Mouse (Mus musculus) ovary, postnatal 14 days (tissue): ENCODE measurements at regions not wholly inside any gene's neighbourhood (a gene's known extent, or its start where the extent isn't known, plus 50 kb on each side); places are given as distances from the start of the nearest gene placed in this dataset.

Experiments
- DNase-seq: peaks from one replicate; pipeline ENCODE4 v3.0.0; 2022; ENCODE audit warnings: low spot score

DNA sequence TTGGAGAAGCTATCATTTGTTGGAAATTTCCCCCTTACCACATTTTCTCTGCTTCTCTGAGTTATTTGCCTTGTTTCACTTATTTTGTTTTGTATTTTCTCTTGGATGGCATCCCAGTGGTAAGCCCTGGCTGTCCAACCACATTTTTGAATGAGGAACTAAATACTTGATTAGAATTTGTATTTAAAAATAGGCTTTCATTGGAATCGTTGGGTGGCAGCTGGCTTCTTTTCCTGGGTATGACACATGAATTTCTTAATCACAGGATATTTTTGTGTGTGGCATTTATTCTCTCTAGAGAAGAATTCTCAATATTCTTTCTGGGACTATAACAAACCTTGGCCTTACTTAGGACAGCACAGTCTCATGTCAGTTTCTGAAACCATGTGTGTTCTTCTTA lies 286.5 kb downstream of the Gm11146 start:
- no peak for DNase-seq

DNA sequence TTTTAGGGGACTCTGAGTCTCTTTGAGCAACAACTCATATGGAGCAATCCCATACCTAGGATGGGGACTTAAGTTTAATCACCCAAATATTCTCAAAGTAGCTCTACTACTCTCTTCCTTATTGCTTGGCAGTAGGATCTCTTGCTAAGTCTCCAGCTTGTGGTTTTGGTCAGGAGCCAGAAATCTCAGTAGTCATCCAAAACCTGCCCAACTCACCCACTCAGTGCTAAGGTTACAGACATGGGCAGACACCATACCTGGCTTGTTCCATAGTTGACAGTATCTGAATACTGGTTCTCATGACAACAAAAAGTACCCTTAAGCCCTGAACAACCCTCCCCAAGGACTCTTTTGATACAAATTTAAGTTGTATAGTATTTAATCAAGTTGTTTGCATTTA lies 288.7 kb downstream of the Gm11146 start:
- DNase-seq = no peak

- DNase-seq = no peak
Measured at GRCm38 (mm10) chr16:77301270-77302171, 288.0 kb downstream of the Usp25 start.

GRCm38 (mm10) chr16:77300572-77301213 lies 287.2 kb downstream of the Usp25 start:
- DNase-seq = no peak

GRCm38 (mm10) chr16:77295574-77296355 lies 282.3 kb downstream of the Usp25 start:
- DNase-seq = no peak

DNA sequence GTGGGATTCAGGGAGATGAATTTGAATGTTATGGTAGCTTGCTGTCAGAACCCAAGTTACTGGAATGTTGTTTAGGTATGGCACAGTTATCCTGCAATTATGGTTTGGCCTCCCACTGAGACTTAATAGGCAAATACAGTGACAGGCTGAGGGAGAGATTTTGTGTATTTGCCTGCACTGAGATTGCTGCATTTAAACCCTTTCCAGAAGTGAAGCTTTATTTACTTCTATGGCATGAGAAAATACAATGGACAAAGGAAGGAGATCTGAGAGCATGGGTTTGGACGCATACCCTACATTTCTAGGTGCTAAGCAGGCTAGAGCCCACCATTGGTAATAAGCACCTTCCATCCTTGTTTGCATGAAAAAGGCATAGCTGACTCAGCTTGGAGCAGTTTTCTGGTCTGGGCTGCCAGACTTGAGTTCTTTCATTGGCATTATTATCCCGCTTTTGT lies 278.8 kb downstream of the Usp25 start:
- no peak for DNase-seq

DNA sequence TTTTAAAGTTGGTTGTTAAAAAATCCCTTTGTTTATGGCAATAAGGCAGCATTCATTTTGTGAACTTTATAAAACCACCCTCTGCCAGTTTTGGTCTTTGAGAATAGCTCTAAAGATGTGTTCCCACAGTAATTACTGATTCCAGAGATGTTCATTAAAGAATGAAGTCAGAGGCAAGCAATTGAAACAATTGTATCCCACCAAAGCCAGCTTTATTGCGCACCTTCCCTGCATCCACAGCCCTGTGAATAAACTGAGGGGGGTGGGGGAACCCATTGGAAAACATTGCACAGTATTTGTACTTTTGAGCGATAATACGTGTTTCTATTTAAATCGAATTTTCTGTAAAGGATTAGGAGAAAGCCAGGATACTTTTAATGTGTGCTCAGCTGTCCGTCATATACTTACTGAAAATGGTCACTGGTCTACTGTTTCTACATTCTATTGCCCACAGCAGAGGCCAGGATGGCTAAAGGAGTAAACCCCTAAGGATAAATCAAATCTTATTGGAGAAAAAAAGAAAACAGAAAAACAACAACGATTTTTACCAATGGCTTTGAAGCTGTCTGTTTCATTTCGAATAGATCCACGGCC lies 278.3 kb downstream of the Usp25 start:
- no peak for DNase-seq

GRCm38 (mm10) chr16:77284205-77284604 lies 270.7 kb downstream of the Usp25 start:
- DNase-seq = no peak

DNA sequence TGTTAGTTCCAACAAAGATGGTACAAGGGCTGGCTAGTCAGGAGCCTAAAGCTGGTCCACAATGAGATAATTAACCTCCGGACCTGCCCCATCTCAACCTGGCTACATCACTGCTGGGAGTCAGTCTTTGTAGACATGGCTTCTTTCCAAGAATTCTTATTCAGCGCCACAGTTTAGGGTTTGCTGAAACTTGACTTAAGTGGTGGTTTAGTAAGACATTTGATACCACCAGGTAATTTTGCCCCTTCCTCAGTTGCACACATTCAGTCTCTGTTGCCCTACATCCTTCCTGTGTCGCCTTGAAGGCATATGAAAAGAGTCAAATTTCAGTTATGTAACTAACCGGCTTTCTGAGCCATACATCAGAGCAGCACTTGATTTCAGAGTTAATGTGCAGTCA lies 266.4 kb downstream of the Usp25 start:
- no peak for DNase-seq

DNA sequence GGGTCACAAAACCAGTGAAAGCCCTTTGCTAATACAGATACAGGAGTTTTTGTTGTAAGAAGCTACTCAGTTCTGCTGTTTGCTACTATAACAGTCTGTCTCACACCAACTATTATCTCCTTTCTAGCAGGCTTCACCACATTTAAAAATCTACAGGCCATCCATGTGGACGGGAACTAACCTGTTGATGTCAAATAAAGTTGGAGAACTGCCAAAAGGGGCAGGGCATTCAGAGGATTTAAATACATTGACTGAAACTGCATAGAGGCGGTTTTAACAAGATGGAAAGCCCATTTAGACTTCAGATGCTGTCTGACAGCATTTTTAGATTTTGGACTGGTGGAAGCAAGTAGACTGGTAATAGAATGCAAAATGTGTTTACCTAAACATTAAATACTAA lies 266.0 kb downstream of the Usp25 start:
- no peak for DNase-seq

- DNase-seq = no peak
Measured at GRCm38 (mm10) chr16:77273306-77273705, 259.8 kb downstream of the Usp25 start.

- no peak for DNase-seq
Measured at GRCm38 (mm10) chr16:77268926-77269325, 255.4 kb downstream of the Usp25 start.

DNA sequence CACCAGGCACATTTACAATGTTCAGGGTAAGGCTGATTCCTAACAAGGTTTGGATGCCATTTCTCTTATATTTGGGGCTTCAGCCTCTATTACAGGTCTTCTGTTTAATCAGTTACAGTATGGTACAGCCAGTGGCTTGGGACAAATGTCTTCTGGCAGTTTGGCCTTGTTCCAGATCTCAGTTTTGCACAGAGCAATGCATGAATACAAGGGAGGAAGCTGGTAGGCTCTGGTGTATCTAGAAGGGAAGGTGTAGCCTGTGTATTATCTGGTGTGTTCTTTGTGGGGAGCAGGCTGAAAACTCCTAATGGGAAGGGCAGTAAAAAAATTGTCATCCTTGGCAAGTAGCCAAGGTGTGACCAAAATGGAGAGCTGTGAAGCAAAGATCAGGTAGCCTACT lies 254.2 kb downstream of the Usp25 start:
- no peak for DNase-seq

DNA sequence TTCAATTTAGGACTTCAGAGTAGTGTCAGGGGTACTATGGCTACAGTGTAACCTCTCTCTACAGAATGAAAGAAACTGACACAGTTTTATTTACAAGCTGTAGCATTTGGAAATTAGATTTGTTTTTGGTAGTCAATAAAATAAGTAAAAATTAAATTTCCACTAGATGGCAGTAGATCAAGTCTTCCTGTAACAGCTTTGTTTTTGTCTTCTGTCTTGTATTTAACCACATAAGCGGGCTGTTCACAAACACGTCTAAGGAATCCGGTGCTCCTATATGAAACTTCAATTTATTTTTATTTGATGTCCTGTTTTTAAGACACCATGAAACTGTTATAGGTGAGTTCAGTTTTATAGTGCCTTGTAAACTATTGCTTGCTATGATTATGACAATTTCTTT lies 238.8 kb downstream of the Usp25 start:
- DNase-seq = no peak

- DNase-seq = no peak
Measured at GRCm38 (mm10) chr16:77251422-77251821, 237.9 kb downstream of the Usp25 start.

DNA sequence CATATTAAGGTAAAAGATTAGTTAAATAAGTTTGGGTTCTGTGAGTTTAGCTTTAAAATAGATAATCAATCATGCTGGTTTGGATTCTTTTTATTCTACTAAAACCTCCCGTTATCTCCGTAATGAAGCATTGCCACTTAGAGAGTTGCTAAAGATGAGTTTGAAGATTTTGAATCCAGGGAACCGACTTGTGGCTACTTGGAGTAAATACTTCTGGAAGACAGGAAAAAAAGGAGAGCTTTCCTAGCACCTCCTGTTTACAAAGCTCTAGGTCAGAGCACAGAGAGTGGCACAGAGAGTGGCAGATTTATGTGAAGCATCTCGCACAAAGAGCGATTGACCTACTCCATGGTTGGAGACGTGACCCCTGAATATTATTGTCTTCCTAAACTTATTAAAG lies 227.4 kb downstream of the Usp25 start:
- no peak for DNase-seq

DNA sequence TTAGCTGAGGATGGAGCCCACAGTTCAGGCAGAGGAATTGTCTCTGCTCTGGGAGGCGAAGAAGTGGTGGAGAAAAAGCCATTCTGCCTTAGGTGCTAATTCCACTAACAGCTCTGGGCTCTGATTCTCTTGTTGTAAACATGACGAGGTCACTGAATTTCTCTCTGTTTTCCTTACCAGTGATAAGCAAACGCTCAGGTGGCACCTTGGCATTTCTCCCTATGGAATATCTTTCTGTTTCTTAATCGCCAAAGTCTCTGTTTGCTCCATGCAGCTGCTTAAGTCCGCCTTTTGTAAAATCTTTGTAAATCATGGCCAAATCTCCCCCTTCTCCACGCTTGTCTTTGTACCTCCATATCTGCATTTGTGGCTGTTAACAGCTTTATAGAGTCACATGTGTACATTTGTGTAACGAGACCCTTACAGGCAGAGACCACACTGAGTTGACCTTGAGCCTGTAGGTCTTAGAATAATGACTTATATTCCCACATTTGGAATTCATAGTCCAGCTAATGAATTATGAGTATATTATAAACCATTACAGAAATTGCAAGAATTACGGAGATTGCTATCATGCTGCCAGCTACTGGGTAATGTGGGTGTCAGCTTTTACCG lies 225.8 kb downstream of the Usp25 start:
- DNase-seq = no peak

DNA sequence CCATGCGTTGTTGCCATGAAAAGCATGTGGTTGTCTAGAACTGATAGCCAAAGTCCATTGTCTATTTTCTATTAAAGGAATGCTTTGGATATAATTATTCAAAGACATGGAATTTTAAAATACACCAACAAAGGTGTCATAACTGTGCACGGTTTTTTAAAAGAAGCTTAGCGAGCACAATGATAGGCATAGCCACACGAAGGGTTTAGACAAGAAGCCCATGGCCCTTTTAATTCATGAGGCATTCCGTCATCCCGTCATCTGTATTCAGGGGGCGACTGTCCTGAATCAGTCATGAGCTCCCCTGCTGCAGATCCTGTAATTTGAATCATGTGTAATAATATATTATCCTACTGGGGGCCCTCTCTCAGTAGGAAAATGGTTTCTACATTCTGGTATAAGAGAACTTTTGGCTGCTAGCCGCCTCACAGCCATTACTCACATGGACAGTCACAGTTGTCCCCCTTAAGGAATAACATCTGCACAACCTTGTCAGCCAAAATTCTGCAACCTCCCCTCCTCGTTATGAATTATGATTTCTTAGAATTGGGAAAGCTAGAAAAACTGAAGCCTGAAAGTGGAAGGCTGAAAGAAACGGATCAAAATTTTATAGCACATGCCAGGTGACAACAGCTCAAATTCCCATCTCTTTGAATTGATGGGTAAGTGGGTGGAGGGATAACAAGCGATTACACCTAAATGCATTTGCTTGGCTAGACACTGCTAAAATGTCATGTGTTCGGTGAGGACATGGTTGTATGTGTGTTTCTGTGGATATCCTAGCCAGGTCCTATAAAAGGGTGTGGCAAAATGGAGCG lies 225.1 kb downstream of the Usp25 start:
- DNase-seq = no peak

DNA sequence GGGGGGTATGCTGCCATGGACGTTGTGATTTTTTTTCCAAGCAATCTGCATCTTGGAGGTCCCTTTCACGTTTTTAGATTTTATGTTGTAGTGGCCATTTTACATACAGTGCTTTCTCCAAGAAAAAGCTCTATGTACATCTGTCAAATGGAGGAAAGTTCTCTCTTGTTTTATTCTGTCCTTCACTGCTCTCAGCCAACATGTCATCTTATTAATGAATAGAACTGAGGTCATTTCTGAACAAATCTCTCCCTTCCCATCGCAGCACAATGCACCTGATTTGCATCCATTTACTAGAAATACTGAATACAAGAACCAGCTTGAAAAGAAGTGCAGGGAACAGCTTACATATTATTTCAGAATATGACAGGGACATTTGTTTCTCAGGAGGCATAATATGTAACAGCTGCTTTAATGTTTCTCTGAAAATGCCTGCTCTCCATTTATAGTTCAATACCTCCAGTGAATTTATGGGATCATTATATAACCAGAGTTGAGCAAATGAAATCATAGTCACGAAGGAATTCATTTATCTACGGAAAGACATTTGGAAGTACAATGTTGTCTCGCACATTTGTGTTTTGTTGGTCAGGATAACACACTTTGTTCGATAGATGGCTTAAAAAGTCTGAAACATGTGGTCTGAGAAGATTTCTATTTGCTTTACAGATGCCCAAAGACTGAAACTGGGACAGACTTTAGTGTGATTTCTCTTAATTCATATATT lies 224.3 kb downstream of the Usp25 start:
- no peak for DNase-seq

DNA sequence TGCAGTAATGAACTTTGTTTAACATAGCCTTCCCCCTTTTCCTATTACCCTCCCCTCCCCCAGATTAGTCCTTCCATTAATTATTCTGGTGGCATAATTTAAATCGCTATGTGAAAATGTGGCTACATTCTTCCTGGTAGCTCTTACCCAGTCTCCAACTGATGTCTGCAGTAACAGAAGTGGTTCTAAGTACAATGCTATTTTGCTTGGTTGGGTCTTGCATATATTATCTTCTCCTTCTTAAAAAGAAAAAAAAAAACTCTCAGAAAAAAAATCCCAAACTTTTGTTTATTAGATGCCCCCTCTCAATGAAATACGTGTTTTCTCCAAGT lies 223.7 kb downstream of the Usp25 start:
- DNase-seq = no peak
